Mouse (Mus musculus) stomach, postnatal 0 days (tissue): Measurements from ENCODE around the gene Zfp978. TPM values are rescaled to one million over a fixed set of nuclear protein-coding genes. Genes with fewer than 3 reads are reported as not detected.
"Not testable (repeated sequence)": the region's sequence is repeated elsewhere in the genome, so short reads cannot be mapped to it uniquely, and the experiment has no call there.

Experiments used
- ATAC-seq: fragments of 200-750 bp; cut with Nextera tagmentation; 2 replicates; pipeline ENCODE4 v1.8.0; 2017; ENCODE audit not compliant: low FRiP score, low TSS enrichment
- DNase-seq: peaks from one replicate; pipeline ENCODE4 v3.0.0-alpha.2; 2016; ENCODE audit warnings: low spot score
- H3K27ac ChIP-seq: fragments of 300-500 bp; sonication (generic); replicated peaks from 2 replicates; pipeline ENCODE4 v1.5.1; 2014; ENCODE audit warnings: mild to moderate bottlenecking, control low read depth
- H3K27me3 ChIP-seq: fragments of 300-500 bp; sonication (generic); 2 replicates; pipeline ENCODE4 v1.6.1; 2014; ENCODE audit warnings: low read length; ENCODE audit not compliant: control insufficient read depth, insufficient read depth
- H3K36me3 ChIP-seq: fragments of 300-500 bp; sonication (generic); 2 replicates; pipeline ENCODE4 v1.6.1; 2014; ENCODE audit warnings: low read length, mixed read lengths; ENCODE audit not compliant: control insufficient read depth, insufficient read depth
- H3K4me1 ChIP-seq: fragments of 300-500 bp; sonication (generic); replicated peaks from 2 replicates; pipeline ENCODE4 v1.6.1; 2014; ENCODE audit warnings: antibody characterized with exemption; ENCODE audit not compliant: control insufficient read depth, insufficient read depth
- H3K4me2 ChIP-seq: fragments of 300-500 bp; sonication (generic); replicated peaks from 2 replicates; pipeline ENCODE4 v1.6.1; 2014; ENCODE audit warnings: low read depth, mild to moderate bottlenecking, control low read depth, moderate library complexity
- H3K4me3 ChIP-seq: fragments of 300-500 bp; sonication (generic); 2 replicates; pipeline ENCODE4 v1.5.1; 2014; ENCODE audit warnings: low read depth, low read length, control low read depth
- H3K9ac ChIP-seq: fragments of 300-500 bp; sonication (generic); 2 replicates; pipeline ENCODE4 v1.6.1; 2014; ENCODE audit warnings: mild to moderate bottlenecking, low read length, control low read depth, mixed read lengths
- H3K9me3 ChIP-seq: fragments of 300-500 bp; sonication (generic); 2 replicates; pipeline ENCODE4 v1.6.1; 2016; ENCODE audit warnings: low read length; ENCODE audit not compliant: control insufficient read depth
- CTCF ChIP-seq: IDR thresholded peaks from 2 replicates; pipeline ENCODE4 v1.5.1; 2016; ENCODE audit warnings: antibody characterized with exemption, low read depth, mild to moderate bottlenecking, moderate library complexity
- EP300 ChIP-seq: optimal IDR thresholded peaks from 2 replicates; pipeline ENCODE3; 2016; ENCODE audit warnings: antibody characterized with exemption
- WGBS: fragments of 180-500 bp; shearing (Covaris S2); extraction: QIAGEN DNeasy Blood & Tissue Kit; methylation state at CpG from one replicate; pipeline ENCODE4 v1.1.7; 2014; 5-methylcytosine and 5-hydroxymethylcytosine counted together
- polyA plus RNA-seq: library from polyadenylated mRNA; unstranded; fragments of >200 nt; fragmentation: Nextera tagmentation; extraction: Ambion mirVana; gene quantifications from 2 replicates; pipeline ENCODE4 v1.2.1, GENCODE M21; 2015

The Zfp978 gene
- polyA plus RNA-seq, 1 experiment from 2014 or later = not detected

- ATAC-seq (no peak), DNase-seq (no peak)
- Histone ChIP-seq H3K4me3 (no peak overlapping the region), H3K4me1 (no peaks in the 10 kb centered on the region), H3K27me3 (no peaks in the 10 kb centered on the region), H3K27ac (no peak overlapping the region), H3K9me3 (peaks cover 18% of the 10 kb centered on the region; the same call in 1 of the 2 replicates), H3K36me3 (no peaks in the 10 kb centered on the region), H3K9ac (no peak overlapping the region), H3K4me2 (no peak overlapping the region)
- TF ChIP-seq CTCF (no peak), EP300 (no peak)
Measured at GRCm38 (mm10) chr4:147430651-147431050, 69.5 kb downstream of the Zfp978 start.

GRCm38 (mm10) chr4:147431696-147432442, 70.8 kb downstream of the Zfp978 start:
- not testable (repeated sequence) for H3K4me1 ChIP-seq, H3K4me3 ChIP-seq, H3K27me3 ChIP-seq, H3K36me3 ChIP-seq, H3K4me2 ChIP-seq, H3K27ac ChIP-seq, DNase-seq, H3K9ac ChIP-seq
- ATAC-seq = peak; percentile 57
- 68% methylated on average over 3 of the region's 3 CpGs for WGBS
- H3K9me3 ChIP-seq = peaks cover 19% of the 10 kb centered on the region; the same call in 1 of the 2 replicates

- no peak overlapping the region for H3K9ac ChIP-seq
- H3K27ac ChIP-seq = no peak overlapping the region
- no peaks in the 10 kb centered on the region for H3K27me3 ChIP-seq
- H3K4me3 ChIP-seq = no peak overlapping the region
- H3K9me3 ChIP-seq = peaks cover 22% of the 10 kb centered on the region; the same call in 1 of the 2 replicates
- TF ChIP-seq EP300 (no peak), CTCF (no peak)
- no peaks in the 10 kb centered on the region for H3K36me3 ChIP-seq
- H3K4me1 ChIP-seq = no peaks in the 10 kb centered on the region
- WGBS = 83% methylated on average over 1 of the region's 1 CpGs
- ATAC-seq (peak; percentile 39), DNase-seq (no peak)
- H3K4me2 ChIP-seq = no peak overlapping the region
Measured at GRCm38 (mm10) chr4:147432443-147432790, 71.3 kb downstream of the Zfp978 start.

- Histone ChIP-seq H3K9ac (no peak overlapping the region), H3K4me3 (no peak overlapping the region), H3K4me2 (no peak overlapping the region), H3K36me3 (no peaks in the 10 kb centered on the region), H3K9me3 (peaks cover 22% of the 10 kb centered on the region; the same call in 1 of the 2 replicates), H3K4me1 (no peaks in the 10 kb centered on the region), H3K27ac (no peak overlapping the region), H3K27me3 (no peaks in the 10 kb centered on the region)
- 42% methylated on average over 3 of the region's 3 CpGs for WGBS
- peak; percentile 41; the same call in 1 of the 2 replicates for ATAC-seq
- TF ChIP-seq EP300 = no peak
- TF ChIP-seq CTCF = no peak
- no peak for DNase-seq
Measured at GRCm38 (mm10) chr4:147433017-147433416, 71.9 kb downstream of the Zfp978 start.

GRCm38 (mm10) chr4:147433874-147434273, 72.8 kb downstream of the Zfp978 start:
- TF ChIP-seq CTCF (no peak), EP300 (no peak)
- no peaks in the 10 kb centered on the region for H3K4me1 ChIP-seq
- no peaks in the 10 kb centered on the region for H3K27me3 ChIP-seq
- peaks cover 22% of the 10 kb centered on the region; the same call in 1 of the 2 replicates for H3K9me3 ChIP-seq
- ATAC-seq (peak; percentile 50), DNase-seq (no peak)
- no peak overlapping the region for H3K27ac ChIP-seq
- WGBS = 45% methylated on average over 2 of the region's 2 CpGs
- H3K4me2 ChIP-seq = no peak overlapping the region
- no peaks in the 10 kb centered on the region for H3K36me3 ChIP-seq
- H3K4me3 ChIP-seq = no peak overlapping the region
- no peak overlapping the region for H3K9ac ChIP-seq

Other genes starting within 250 kb of the Zfp978 start
- gene Zfp991, start 229.3 kb upstream of the Zfp978 start, polyA plus RNA-seq = 3.9 and 4.3 TPM in 2 replicates
- 0.05 and 0.16 TPM in 2 replicates for gene Zfp988, start 55.6 kb upstream of the Zfp978 start, polyA plus RNA-seq
- 1.2 and 1.6 TPM in 2 replicates for gene Zfp982, start 131.1 kb downstream of the Zfp978 start, polyA plus RNA-seq
- gene Gm16503, start 178.9 kb downstream of the Zfp978 start, polyA plus RNA-seq = 0.08 and 0.13 TPM in 2 replicates
- 0.06 and 0.12 TPM in 2 replicates for gene Zfp985, start 192.0 kb downstream of the Zfp978 start, polyA plus RNA-seq